Mouse (Mus musculus) mammary gland, adult 2 months (tissue): ENCODE measurements around the gene Olfr983. TPM values are rescaled to one million over a fixed set of nuclear protein-coding genes. Genes with fewer than 3 reads are reported as not detected.

Experiments
- polyA plus RNA-seq: library from polyadenylated mRNA; depleted of rRNA; stranded (reverse); fragments of >200 nt; gene quantifications from 2 replicates; pipeline ENCODE4 v1.2.3, GENCODE M21; 2012; ENCODE audit warnings: low replicate concordance; rRNA removed

Olfr983 gene
- not detected in 2 replicates for polyA plus RNA-seq

GRCm38 (mm10) chr9:40093495-40093894 lies at the start of gene Olfr983:
Gene Olfr983, minus strand, starts transcription at chr9:40093595.

GRCm38 (mm10) chr9:40130084-40130483 lies 36.7 kb upstream of the Olfr983 start, which contains the start of gene Olfr985:
Gene Olfr985, minus strand, starts transcription at chr9:40130184.

GRCm38 (mm10) chr9:40114106-40114505 lies 20.7 kb upstream of the Olfr983 start, which contains the start of gene Olfr984:
Gene Olfr984, minus strand, starts transcription at chr9:40114206.

GRCm38 (mm10) chr9:40073529-40073928 lies 19.9 kb downstream of the Olfr983 start, which contains the start of gene Olfr982:
Gene Olfr982, plus strand, starts transcription at chr9:40073829.

Other genes with a start within 250 kb of the Olfr983 start
- gene Olfr972, start 227.2 kb downstream of the Olfr983 start, polyA plus RNA-seq: not detected in 2 replicates
- gene Olfr229, start 186.3 kb downstream of the Olfr983 start, polyA plus RNA-seq: not detected in 2 replicates
- not detected in 2 replicates for gene Olfr974, start 156.1 kb downstream of the Olfr983 start, polyA plus RNA-seq
- gene Olfr975, start 141.5 kb downstream of the Olfr983 start, polyA plus RNA-seq: not detected in 2 replicates
- gene Olfr976, start 132.5 kb downstream of the Olfr983 start, polyA plus RNA-seq: not detected in 2 replicates
- gene Olfr978, start 101.5 kb downstream of the Olfr983 start, polyA plus RNA-seq: not detected in 2 replicates
- gene Olfr979, start 90.1 kb downstream of the Olfr983 start, polyA plus RNA-seq: not detected in 2 replicates
- not detected in 2 replicates for gene Olfr980, start 84.0 kb downstream of the Olfr983 start, polyA plus RNA-seq
- gene Olfr981, start 72.1 kb downstream of the Olfr983 start, polyA plus RNA-seq: not detected in 2 replicates
- gene Olfr982, start 19.8 kb downstream of the Olfr983 start, polyA plus RNA-seq: not detected in 2 replicates
- gene Olfr984, start 20.6 kb upstream of the Olfr983 start, polyA plus RNA-seq: not detected in 2 replicates
- gene Olfr985, start 36.6 kb upstream of the Olfr983 start, polyA plus RNA-seq: not detected in 2 replicates
- gene Tmem225, start 54.5 kb upstream of the Olfr983 start, polyA plus RNA-seq: not detected in 2 replicates
- gene Olfr986, start 87.3 kb upstream of the Olfr983 start, polyA plus RNA-seq: not detected in 2 replicates
- gene Zfp202, start 98.7 kb upstream of the Olfr983 start, polyA plus RNA-seq: 0.86 and 1.8 TPM in 2 replicates
- gene Scn3b, start 175.6 kb upstream of the Olfr983 start, polyA plus RNA-seq: 0.66 and 1.0 TPM in 2 replicates